Mouse (Mus musculus): ENCODE measurements around the gene Akap5.

The Akap5 gene

GRCm38 (mm10) chr12:76310633-76311032 is 14.1 kb upstream of the Akap5 start:
- in situ Hi-C loops (cut with MboI, MseI): no loop called here

- in situ Hi-C loops (cut with MboI, MseI): no loop called here
These were observed 13.5 kb upstream of the Akap5 start for GRCm38 (mm10) chr12:76311227-76311626.

- in situ Hi-C loops (cut with MboI, MseI): no loop called here
These were observed 12.7 kb upstream of the Akap5 start for GRCm38 (mm10) chr12:76311951-76312350.

- in situ Hi-C loops (cut with MboI, MseI): no loop called here
These were observed 6.1 kb upstream of the Akap5 start for GRCm38 (mm10) chr12:76318282-76319212.

GRCm38 (mm10) chr12:76326437-76327220 is 1.9 kb downstream of the Akap5 start:
- in situ Hi-C loops (cut with MboI, MseI): no loop called here

- in situ Hi-C loops (cut with MboI, MseI): no loop called here
These were observed 4.1 kb downstream of the Akap5 start for GRCm38 (mm10) chr12:76328567-76329354.

GRCm38 (mm10) chr12:76333688-76334087 is 9.0 kb downstream of the Akap5 start:
- in situ Hi-C loops (cut with MboI, MseI): no loop called here

GRCm38 (mm10) chr12:76335641-76336040 is 10.9 kb downstream of the Akap5 start:
- in situ Hi-C loops (cut with MboI, MseI): no loop called here

- in situ Hi-C loops (cut with MboI, MseI): no loop called here
These were observed 11.6 kb downstream of the Akap5 start for GRCm38 (mm10) chr12:76336111-76336965.

GRCm38 (mm10) chr12:76341080-76341479 is 16.4 kb downstream of the Akap5 start:
- in situ Hi-C loops (cut with MboI, MseI): no loop called here

- in situ Hi-C loops (cut with MboI, MseI): no loop called here
These were observed 21.2 kb downstream of the Akap5 start for GRCm38 (mm10) chr12:76345759-76346455.

GRCm38 (mm10) chr12:76349680-76350220 is 25.1 kb downstream of the Akap5 start:
- in situ Hi-C loops (cut with MboI, MseI): no loop called here

GRCm38 (mm10) chr12:76360868-76361267 is 36.2 kb downstream of the Akap5 start:
- in situ Hi-C loops (cut with MboI, MseI): no loop called here

- in situ Hi-C loops (cut with MboI, MseI): no loop called here
These were observed 37.0 kb downstream of the Akap5 start for GRCm38 (mm10) chr12:76361405-76362302.

- in situ Hi-C loops (cut with MboI, MseI): no loop called here
These were observed 37.6 kb downstream of the Akap5 start for GRCm38 (mm10) chr12:76362303-76362676.

GRCm38 (mm10) chr12:76366276-76366675 is 41.6 kb downstream of the Akap5 start:
- in situ Hi-C loops (cut with MboI, MseI): no loop called here

GRCm38 (mm10) chr12:76367096-76367995 is 42.7 kb downstream of the Akap5 start:
- in situ Hi-C loops (cut with MboI, MseI): no loop called here
